Mouse (Mus musculus): ENCODE results near the gene Cyp4f39.
"Not testable (repeated sequence)": the region's sequence is repeated elsewhere in the genome, so short reads cannot be mapped to it uniquely, and the experiment has no call there.

DNA sequence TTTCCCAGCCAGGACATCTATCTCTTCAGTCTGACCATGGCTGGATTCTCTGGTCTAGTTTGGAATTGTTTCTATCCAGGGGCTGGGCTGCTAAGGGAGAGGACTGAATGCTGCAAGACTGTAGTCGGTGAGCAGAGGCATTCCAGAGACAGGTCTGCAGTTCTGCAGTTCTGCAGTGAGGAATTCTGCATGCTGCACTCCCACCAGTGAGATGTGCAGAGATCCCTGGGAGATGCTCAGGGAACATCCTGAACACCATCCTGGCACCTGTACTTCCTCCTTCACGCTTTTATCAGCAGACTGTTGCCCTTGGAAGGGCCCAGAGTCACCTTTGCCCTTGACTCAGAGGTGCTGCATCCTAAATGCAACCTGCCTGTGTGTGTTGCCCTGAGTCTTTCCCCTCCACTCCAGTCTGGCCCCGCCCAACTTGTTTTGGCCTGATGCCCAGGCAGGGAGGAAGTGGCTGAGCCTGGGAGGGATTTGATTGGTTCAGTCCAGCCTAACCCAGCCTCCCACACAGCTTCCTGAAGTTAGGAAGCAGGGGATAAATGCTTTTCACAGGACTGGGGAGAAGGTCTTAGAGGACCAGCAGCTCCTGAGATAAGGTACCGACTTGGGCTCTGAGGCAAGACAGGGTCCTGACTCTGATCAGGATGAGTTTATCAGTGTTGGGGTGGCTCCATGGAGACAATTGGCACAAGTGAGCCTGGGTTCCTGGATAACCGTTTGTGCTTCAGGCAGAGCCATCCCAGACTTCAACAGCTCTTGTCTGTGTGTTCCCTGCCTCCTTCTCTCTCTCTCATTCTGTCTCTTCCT, 83.7 kb downstream of the Cyp4f39 start, which contains the start of gene Cyp4f16:
- not testable (repeated sequence) for TF ChIP-seq CTCF, EP300 (IDR thresholded peaks at IDR 0.05; ENCODE audit: low read depth)
